Mouse (Mus musculus) cerebellum, adult 2 months (tissue): ENCODE results near the gene C130050O18Rik.

ENCODE experiments used
- CTCF ChIP-seq: fragments of 200-500 bp; IDR thresholded peaks from 2 replicates; pipeline ENCODE4 v1.5.1; 2011; ENCODE audit warnings: low read depth, mild to moderate bottlenecking, control low read depth, low read length, moderate library complexity, borderline replicate concordance; ENCODE audit not compliant: insufficient read depth
- POLR2A ChIP-seq: fragments of 200-500 bp; IDR thresholded peaks from 2 replicates; pipeline ENCODE4 v1.6.1; 2011; ENCODE audit warnings: low read length, control low read depth, borderline replicate concordance; ENCODE audit not compliant: insufficient read depth

DNA sequence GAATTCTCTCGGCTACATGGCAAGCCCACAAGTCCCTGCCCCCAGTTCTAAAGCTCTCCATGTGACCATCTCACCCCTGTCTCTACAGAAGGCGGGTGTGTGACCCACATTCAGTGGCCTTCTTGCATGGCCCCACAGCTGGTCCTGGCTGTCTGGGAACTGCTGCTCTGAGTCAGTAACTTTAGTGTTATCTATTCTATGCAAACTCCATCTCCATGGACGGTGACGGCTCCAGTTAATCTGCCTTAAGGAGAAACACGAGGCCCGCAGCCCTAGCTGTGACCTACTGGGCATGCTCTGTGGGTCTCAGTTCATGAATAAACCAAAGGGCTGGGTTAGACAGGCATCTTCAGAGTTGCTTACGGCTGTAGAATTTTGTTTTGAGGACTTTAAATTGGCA is 10.7 kb upstream of the C130050O18Rik start:
- TF ChIP-seq CTCF = no peak
- TF ChIP-seq POLR2A = no peak
